Mouse (Mus musculus) bone marrow macrophage, adult 2 months (primary cell): Measurements from ENCODE around the gene Lpcat4.

Experiments
- CTCF ChIP-seq: IDR thresholded peaks from 2 replicates; pipeline ENCODE4 v1.5.1; 2012; ENCODE audit warnings: low read depth, mild to moderate bottlenecking, low read length, moderate library complexity
- POLR2A ChIP-seq: IDR thresholded peaks from 2 replicates; pipeline ENCODE4 v1.6.1; 2012; ENCODE audit warnings: mild to moderate bottlenecking, low read depth, low read length, borderline replicate concordance

GRCm38 (mm10) chr2:112272909-112273308, 33.6 kb downstream of the Lpcat4 start:
- TF ChIP-seq CTCF, result no peak
- no peak for TF ChIP-seq POLR2A
